Comparison of ENCODE assay signal across 8 mouse cellular contexts in the genomic region with DNA sequence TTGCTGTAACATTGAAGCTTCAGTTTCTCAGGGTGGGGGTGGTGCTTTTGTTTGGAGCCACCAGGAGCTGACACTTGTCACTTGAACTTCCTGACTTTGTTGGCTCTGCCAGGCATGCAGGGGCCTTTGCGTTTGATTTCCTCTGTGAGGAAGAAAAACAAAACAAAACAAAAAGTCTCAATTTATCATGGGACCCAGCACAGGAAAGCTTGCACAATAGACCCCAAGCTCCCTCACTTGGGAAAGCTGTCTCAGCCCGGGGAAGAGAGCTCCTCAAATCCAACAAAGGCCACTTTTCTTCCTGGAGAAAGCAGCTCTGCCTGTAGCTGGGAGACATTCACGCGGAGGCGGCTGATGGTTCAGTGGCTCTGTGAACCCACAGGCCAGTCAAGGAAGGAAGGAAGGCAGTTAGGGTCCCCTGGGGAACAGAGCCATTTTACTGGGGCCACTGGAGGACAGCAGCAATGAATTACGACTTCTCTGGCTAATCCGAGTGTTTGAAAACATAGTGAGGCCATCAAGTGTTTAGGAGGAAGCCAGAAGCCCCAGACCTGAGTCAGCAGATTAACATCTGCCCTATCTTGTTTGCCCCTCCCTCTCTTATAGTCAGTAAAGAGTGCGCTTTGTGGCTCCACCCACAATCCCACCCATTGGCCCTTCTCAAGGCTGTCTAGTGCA. TPM values are rescaled to one million over a fixed set of nuclear protein-coding genes. Genes with fewer than 3 reads are reported as not detected.
DNase-seq lines count a peak whose midpoint lies in the region; ATAC-seq lines count a peak whose summit lies in the region.

No protein-coding gene starts in this region.

- H3K4me3 ChIP-seq in erythroblast, embryonic 14.5 days (replicated peaks): peak overlapping the region; percentile 6
- no peak overlapping the region for H3K4me3 ChIP-seq in embryonic facial prominence, embryonic 11.5 days (ENCODE audit: low read depth, low read length)
- no peak overlapping the region for H3K4me3 ChIP-seq in hindbrain, embryonic 15.5 days
- H3K4me3 ChIP-seq in liver, embryonic 12.5 days: peak overlapping the region; percentile 19; the same call in 1 of the 2 replicates
- H3K4me3 ChIP-seq in neural tube, embryonic 13.5 days: no peak overlapping the region

- peaks cover 2% of the 10 kb centered on the region; the same call in 1 of the 2 replicates for H3K27me3 ChIP-seq in erythroblast, embryonic 14.5 days (ENCODE audit: control insufficient read depth)
- H3K27me3 ChIP-seq in embryonic facial prominence, embryonic 11.5 days (ENCODE audit: control insufficient read depth, insufficient read depth, low read length): no peaks in the 10 kb centered on the region
- no peaks in the 10 kb centered on the region for H3K27me3 ChIP-seq in hindbrain, embryonic 15.5 days
- H3K27me3 ChIP-seq in liver, embryonic 12.5 days (replicated peaks): no peaks in the 10 kb centered on the region
- no peaks in the 10 kb centered on the region for H3K27me3 ChIP-seq in neural tube, embryonic 13.5 days

- 19% methylated on average over 8 of the region's 8 CpGs for WGBS in embryonic facial prominence, embryonic 11.5 days
- 11% methylated on average over 8 of the region's 8 CpGs for WGBS in hindbrain, embryonic 15.5 days
- WGBS in liver, embryonic 12.5 days (ENCODE audit: insufficient replicate concordance): 8% methylated on average over 8 of the region's 8 CpGs
- 6% methylated on average over 8 of the region's 8 CpGs for WGBS in neural tube, embryonic 13.5 days

- H3K27ac ChIP-seq in embryonic facial prominence, embryonic 11.5 days (replicated peaks; ENCODE audit: low read depth, low read length): 0 out of 2 replicates have a peak overlapping the region, but pooled peaks have one; percentile 16
- peak overlapping the region; percentile 60 for H3K27ac ChIP-seq in hindbrain, embryonic 15.5 days (replicated peaks)
- H3K27ac ChIP-seq in liver, embryonic 12.5 days: peak overlapping the region; percentile 83
- peak overlapping the region; percentile 64 for H3K27ac ChIP-seq in neural tube, embryonic 13.5 days (replicated peaks)

- no peaks in the 10 kb centered on the region for H3K36me3 ChIP-seq in erythroblast, embryonic 14.5 days (ENCODE audit: control insufficient read depth)
- no peaks in the 10 kb centered on the region for H3K36me3 ChIP-seq in embryonic facial prominence, embryonic 11.5 days (replicated peaks; ENCODE audit: control insufficient read depth, insufficient read depth, low read depth, low read length)
- H3K36me3 ChIP-seq in hindbrain, embryonic 15.5 days: no peaks in the 10 kb centered on the region
- H3K36me3 ChIP-seq in liver, embryonic 12.5 days: no peaks in the 10 kb centered on the region
- no peaks in the 10 kb centered on the region for H3K36me3 ChIP-seq in neural tube, embryonic 13.5 days

- ATAC-seq in erythroblast, adult 5-6 weeks (replicated peaks; ENCODE audit: low FRiP score, poor library complexity, severe bottlenecking): no peak
- ATAC-seq in embryonic facial prominence, embryonic 11.5 days (replicated peaks; ENCODE audit: insufficient number of reproducible peaks, low FRiP score, low TSS enrichment, low read depth): no peak
- peak; percentile 67 for ATAC-seq in hindbrain, embryonic 15.5 days (ENCODE audit: low FRiP score, low read depth)
- ATAC-seq in liver, embryonic 12.5 days: peak; percentile 71
- ATAC-seq in neural tube, embryonic 13.5 days (ENCODE audit: low read depth): peak; percentile 59

- peak; percentile 46 for DNase-seq in embryonic facial prominence, embryonic 11.5 days (ENCODE audit: low spot score)
- no peak for DNase-seq in layer of hippocampus, adult 8-10 months (ENCODE audit: low spot score in 2 of 2)
- no peak for DNase-seq in urinary bladder, postnatal 25 days (ENCODE audit: low spot score)

- no peak overlapping the region for H3K9ac ChIP-seq in embryonic facial prominence, embryonic 11.5 days (replicated peaks; ENCODE audit: low read length)
- no peak overlapping the region for H3K9ac ChIP-seq in hindbrain, embryonic 15.5 days
- H3K9ac ChIP-seq in liver, embryonic 12.5 days: peak overlapping the region; percentile 29; the same call in 1 of the 2 replicates
- H3K9ac ChIP-seq in neural tube, embryonic 13.5 days: no peak overlapping the region

- H3K4me1 ChIP-seq in erythroblast, embryonic 14.5 days (ENCODE audit: control insufficient read depth): peaks cover 25% of the 10 kb centered on the region
- H3K4me1 ChIP-seq in embryonic facial prominence, embryonic 11.5 days (ENCODE audit: control insufficient read depth, insufficient read depth, low read length): no peaks in the 10 kb centered on the region; the same call in 1 of the 2 replicates
- H3K4me1 ChIP-seq in hindbrain, embryonic 15.5 days (replicated peaks): peaks cover 14% of the 10 kb centered on the region
- H3K4me1 ChIP-seq in liver, embryonic 12.5 days: peaks cover 42% of the 10 kb centered on the region
- H3K4me1 ChIP-seq in neural tube, embryonic 13.5 days (replicated peaks): peaks cover 38% of the 10 kb centered on the region

- no peaks in the 10 kb centered on the region for H3K9me3 ChIP-seq in erythroblast, embryonic 14.5 days (ENCODE audit: control insufficient read depth, low read length)
- H3K9me3 ChIP-seq in embryonic facial prominence, embryonic 11.5 days (replicated peaks; ENCODE audit: control insufficient read depth, low read length): no peaks in the 10 kb centered on the region
- no peaks in the 10 kb centered on the region for H3K9me3 ChIP-seq in hindbrain, embryonic 15.5 days
- no peaks in the 10 kb centered on the region for H3K9me3 ChIP-seq in liver, embryonic 12.5 days (replicated peaks)
- no peaks in the 10 kb centered on the region for H3K9me3 ChIP-seq in neural tube, embryonic 13.5 days

- no peak overlapping the region for H3K4me2 ChIP-seq in embryonic facial prominence, embryonic 11.5 days (ENCODE audit: low read depth, low read length)
- H3K4me2 ChIP-seq in hindbrain, embryonic 15.5 days: no peak overlapping the region
- H3K4me2 ChIP-seq in liver, embryonic 12.5 days: peak overlapping the region; percentile 61
- H3K4me2 ChIP-seq in neural tube, embryonic 13.5 days: no peak overlapping the region

RNA-seq across cellular contexts. Expression of gene Rfx8, which starts 15.3 kb away (rescaled TPM):
- polyA plus RNA-seq in erythroblast, embryonic 14.5 days (2012): 0.04 and 0.05 TPM in 2 replicates
- not detected in 2 replicates for total RNA-seq in erythroblast, adult 5-6 weeks (2015; ENCODE audit: low replicate concordance)
- not detected in 2 replicates for total RNA-seq in erythroblast, adult 5-6 weeks (2017; ENCODE audit: low replicate concordance)
- polyA plus RNA-seq in embryonic facial prominence, embryonic 11.5 days (2014; fragmentation: Nextera tagmentation; extraction: Ambion mirVana): 2.0 and 2.1 TPM in 2 replicates
- polyA plus RNA-seq in hindbrain, embryonic 15.5 days (2015; fragmentation: Nextera tagmentation; extraction: Ambion mirVana): 0.13 and 0.35 TPM in 2 replicates
- polyA plus RNA-seq in liver, embryonic 12.5 days (2016; fragmentation: Nextera tagmentation; extraction: Ambion mirVana): 0.12 TPM in 2 replicates
- polyA plus RNA-seq in neural tube, embryonic 13.5 days (2015; fragmentation: Nextera tagmentation; extraction: Ambion mirVana): 0.48 and 0.71 TPM in 2 replicates
- 1 to 10 TPM in 1 of 4 experiments, under 1 TPM in 2, not detected in 1; 0.18 to 1.2 (median 0.45) TPM for total RNA-seq in layer of hippocampus, adult 8-10 months (2022)

Comparison
In these comparisons a context has a peak if more than half of its experiments do, and no peak if none do; other contexts are left out.
1. H3K4me3 ChIP-seq: peak in erythroblast, embryonic 14.5 days (single experiment) and liver, embryonic 12.5 days (single experiment); none in embryonic facial prominence, embryonic 11.5 days (single experiment), hindbrain, embryonic 15.5 days (single experiment) and neural tube, embryonic 13.5 days (single experiment).
2. ATAC-seq: peak in hindbrain, embryonic 15.5 days (single experiment), liver, embryonic 12.5 days (single experiment) and neural tube, embryonic 13.5 days (single experiment); none in erythroblast, adult 5-6 weeks (single experiment) and embryonic facial prominence, embryonic 11.5 days (single experiment).
3. H3K27ac ChIP-seq: peak in every context shown above with its lines; median percentile 83 in liver, embryonic 12.5 days; 64 in neural tube, embryonic 13.5 days; 60 in hindbrain, embryonic 15.5 days; 16 in embryonic facial prominence, embryonic 11.5 days.